Mouse (Mus musculus) heart, embryonic 15.5 days (tissue): ENCODE results near the gene Csdc2. TPM values are rescaled to one million over a fixed set of nuclear protein-coding genes. Genes with fewer than 3 reads are reported as not detected.

ENCODE experiments used
- ATAC-seq: fragments of 200-750 bp; cut with Nextera tagmentation; replicated peaks from 2 replicates; pipeline ENCODE4 v1.8.0; 2017; ENCODE audit warnings: low read depth, moderate TSS enrichment; ENCODE audit not compliant: insufficient number of reproducible peaks, insufficient read depth, low FRiP score
- H3K27ac ChIP-seq: fragments of 300-500 bp; sonication (generic); 2 replicates; pipeline ENCODE4 v1.5.1; 2015; ENCODE audit warnings: mild to moderate bottlenecking, inconsistent platforms
- H3K27me3 ChIP-seq: fragments of 300-500 bp; sonication (generic); 2 replicates; pipeline ENCODE4 v1.6.1; 2015; ENCODE audit warnings: inconsistent platforms
- H3K36me3 ChIP-seq: fragments of 300-500 bp; sonication (generic); 2 replicates; pipeline ENCODE4 v1.6.1; 2015; ENCODE audit warnings: mild to moderate bottlenecking, inconsistent platforms
- H3K4me1 ChIP-seq: fragments of 300-500 bp; sonication (generic); replicated peaks from 2 replicates; pipeline ENCODE4 v1.6.1; 2015; ENCODE audit warnings: inconsistent platforms
- H3K4me2 ChIP-seq: fragments of 300-500 bp; sonication (generic); 2 replicates; pipeline ENCODE4 v1.6.1; 2015; ENCODE audit warnings: inconsistent platforms, mild to moderate bottlenecking, moderate library complexity
- H3K4me3 ChIP-seq: fragments of 300-500 bp; sonication (generic); 2 replicates; pipeline ENCODE4 v1.5.1; 2015; ENCODE audit warnings: mild to moderate bottlenecking, inconsistent platforms
- H3K9ac ChIP-seq: fragments of 300-500 bp; sonication (generic); 2 replicates; pipeline ENCODE4 v1.6.1; 2015; ENCODE audit warnings: mild to moderate bottlenecking, inconsistent platforms
- H3K9me3 ChIP-seq: fragments of 300-500 bp; sonication (generic); replicated peaks from 2 replicates; pipeline ENCODE4 v1.6.1; 2016; ENCODE audit warnings: inconsistent platforms
- WGBS: fragments of 180-500 bp; shearing (Covaris S2); methylation state at CpG from one replicate; pipeline ENCODE4 v1.1.7; 2015; ENCODE audit warnings: mixed read lengths; 5-methylcytosine and 5-hydroxymethylcytosine counted together
- polyA plus RNA-seq: library from polyadenylated mRNA; unstranded; fragments of >200 nt; fragmentation: Nextera tagmentation; extraction: Ambion mirVana; gene quantifications from 2 replicates; pipeline ENCODE4 v1.2.1, GENCODE M21; 2015

The Csdc2 gene
- polyA plus RNA-seq, 1 experiment from 2014 or later, result 5.7 TPM

DNA sequence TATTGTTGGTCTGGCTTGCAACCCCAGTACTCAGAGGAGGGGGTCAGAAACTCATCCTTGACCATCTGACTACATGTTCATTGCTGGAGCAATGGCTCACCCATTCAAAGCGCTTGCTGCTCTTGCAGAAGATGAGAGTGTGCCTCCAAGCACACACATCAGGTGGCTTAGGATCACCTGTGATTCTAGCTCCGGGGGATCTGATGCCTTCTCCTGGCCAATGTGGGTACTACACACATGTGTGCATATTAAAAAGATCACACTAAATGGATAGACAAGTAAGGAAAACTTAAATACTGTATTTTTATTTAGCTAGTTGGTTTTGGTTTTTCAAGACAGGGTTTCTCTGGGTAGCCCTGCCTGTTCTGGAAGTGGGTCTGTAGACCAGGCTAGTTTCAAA is 4.5 kb downstream of the Csdc2 start:
- H3K9me3 ChIP-seq, result no peaks in the 10 kb centered on the region
- H3K27me3 ChIP-seq, result no peaks in the 10 kb centered on the region
- 91% methylated on average over 2 of the region's 2 CpGs for WGBS
- H3K4me1 ChIP-seq, result peaks cover 22% of the 10 kb centered on the region
- H3K9ac ChIP-seq, result no peak overlapping the region
- H3K4me3 ChIP-seq, result no peak overlapping the region
- H3K27ac ChIP-seq, result no peak overlapping the region
- H3K4me2 ChIP-seq, result no peak overlapping the region
- ATAC-seq, result no peak
- H3K36me3 ChIP-seq, result no peaks in the 10 kb centered on the region

GRCm38 (mm10) chr15:81943176-81943749 is 6.7 kb downstream of the Csdc2 start:
- 28% methylated on average over 9 of the region's 9 CpGs for WGBS

GRCm38 (mm10) chr15:81949076-81949475 is 12.5 kb downstream of the Csdc2 start:
- Histone ChIP-seq H3K4me1 (no peaks in the 10 kb centered on the region), H3K4me2 (no peak overlapping the region), H3K4me3 (no peak overlapping the region), H3K27me3 (no peaks in the 10 kb centered on the region), H3K9ac (no peak overlapping the region), H3K9me3 (no peaks in the 10 kb centered on the region), H3K27ac (no peak overlapping the region), H3K36me3 (no peaks in the 10 kb centered on the region; the same call in 1 of the 2 replicates)
- WGBS, result 76% methylated on average over 10 of the region's 10 CpGs
- no peak for ATAC-seq

More at GRCm38 (mm10) chr15:81943176-81943749, 6.7 kb downstream of the Csdc2 start:
- Histone ChIP-seq H3K4me1 (peaks cover 3% of the 10 kb centered on the region; the same call in 1 of the 2 replicates), H3K4me2 (no peak overlapping the region), H3K4me3 (no peak overlapping the region), H3K27me3 (no peaks in the 10 kb centered on the region), H3K9me3 (no peaks in the 10 kb centered on the region), H3K27ac (no peak overlapping the region), H3K9ac (no peak overlapping the region), H3K36me3 (no peaks in the 10 kb centered on the region)
- no peak for ATAC-seq

- no peaks in the 10 kb centered on the region for H3K4me1 ChIP-seq
- no peaks in the 10 kb centered on the region for H3K9me3 ChIP-seq
- H3K27me3 ChIP-seq, result no peaks in the 10 kb centered on the region
- H3K36me3 ChIP-seq, result no peaks in the 10 kb centered on the region; the same call in 1 of the 2 replicates
- 65% methylated on average over 11 of the region's 11 CpGs for WGBS
- no peak for ATAC-seq
- H3K4me3 ChIP-seq, result no peak overlapping the region
- no peak overlapping the region for H3K27ac ChIP-seq
- H3K9ac ChIP-seq, result no peak overlapping the region
- no peak overlapping the region for H3K4me2 ChIP-seq
These were observed 13.0 kb downstream of the Csdc2 start for GRCm38 (mm10) chr15:81949476-81950131.

DNA sequence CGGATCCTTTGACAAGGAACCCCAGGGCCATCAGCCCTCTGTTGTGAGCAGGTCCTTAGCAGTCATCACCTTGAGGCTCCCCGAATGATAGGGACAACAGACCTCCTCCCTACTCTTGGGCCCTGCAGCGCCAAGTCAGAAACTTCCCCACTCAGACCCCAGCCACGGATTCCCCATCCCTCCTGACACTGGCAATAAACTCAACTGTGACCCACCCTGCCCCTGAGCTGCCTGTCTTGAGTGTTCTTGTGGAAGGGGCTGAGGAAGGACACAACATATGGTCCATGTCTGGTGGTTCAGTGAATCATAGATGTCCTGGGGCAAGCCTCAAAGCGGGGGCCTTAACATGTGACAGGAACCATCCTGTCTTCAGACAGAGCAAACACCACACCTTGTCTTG is 14.2 kb downstream of the Csdc2 start:
- Histone ChIP-seq H3K9me3 (no peaks in the 10 kb centered on the region), H3K36me3 (peaks cover 4% of the 10 kb centered on the region; the same call in 1 of the 2 replicates), H3K4me3 (no peak overlapping the region), H3K4me2 (no peak overlapping the region), H3K27me3 (no peaks in the 10 kb centered on the region), H3K4me1 (no peaks in the 10 kb centered on the region), H3K27ac (no peak overlapping the region), H3K9ac (no peak overlapping the region)
- ATAC-seq, result no peak
- 86% methylated on average over 5 of the region's 5 CpGs for WGBS

- Histone ChIP-seq H3K9me3 (no peaks in the 10 kb centered on the region), H3K4me2 (no peak overlapping the region), H3K27me3 (no peaks in the 10 kb centered on the region), H3K36me3 (peaks cover 4% of the 10 kb centered on the region; the same call in 1 of the 2 replicates), H3K27ac (no peak overlapping the region), H3K4me3 (no peak overlapping the region), H3K9ac (no peak overlapping the region), H3K4me1 (no peaks in the 10 kb centered on the region)
- 86% methylated on average over 9 of the region's 9 CpGs for WGBS
- ATAC-seq, result no peak
These were observed 14.6 kb downstream of the Csdc2 start for GRCm38 (mm10) chr15:81951159-81951558.

DNA sequence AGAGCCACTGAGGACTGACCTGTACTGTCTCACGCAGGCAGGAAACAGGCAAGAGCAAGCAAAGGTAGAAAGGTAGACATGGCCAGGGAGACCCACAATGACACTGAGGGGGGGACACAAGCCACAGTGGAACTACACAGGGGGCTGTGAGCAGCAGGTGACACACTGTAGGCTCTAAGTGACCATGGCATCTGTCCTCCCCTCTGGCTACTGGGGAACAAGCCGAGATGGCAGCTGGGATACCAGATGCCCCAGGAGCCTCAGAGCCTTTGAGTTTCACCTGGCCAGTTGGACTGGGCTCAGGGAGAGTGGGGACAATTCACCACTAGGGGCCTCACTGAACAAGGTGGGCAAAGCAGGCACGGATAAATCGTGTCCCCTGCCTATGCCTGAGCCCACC is 15.8 kb downstream of the Csdc2 start:
- Histone ChIP-seq H3K9ac (no peak overlapping the region), H3K4me2 (no peak overlapping the region), H3K27ac (no peak overlapping the region), H3K4me1 (no peaks in the 10 kb centered on the region), H3K9me3 (no peaks in the 10 kb centered on the region), H3K27me3 (no peaks in the 10 kb centered on the region), H3K4me3 (no peak overlapping the region), H3K36me3 (peaks cover 4% of the 10 kb centered on the region; the same call in 1 of the 2 replicates)
- WGBS, result 80% methylated on average over 4 of the region's 4 CpGs
- ATAC-seq, result no peak

- Histone ChIP-seq H3K9ac (no peak overlapping the region), H3K9me3 (no peaks in the 10 kb centered on the region), H3K27me3 (no peaks in the 10 kb centered on the region), H3K4me1 (no peaks in the 10 kb centered on the region), H3K4me2 (no peak overlapping the region), H3K4me3 (no peak overlapping the region), H3K27ac (no peak overlapping the region), H3K36me3 (peaks cover 4% of the 10 kb centered on the region; the same call in 1 of the 2 replicates)
- 93% methylated on average over 9 of the region's 9 CpGs for WGBS
- no peak for ATAC-seq
These were observed 17.6 kb downstream of the Csdc2 start for GRCm38 (mm10) chr15:81954151-81954583.

DNA sequence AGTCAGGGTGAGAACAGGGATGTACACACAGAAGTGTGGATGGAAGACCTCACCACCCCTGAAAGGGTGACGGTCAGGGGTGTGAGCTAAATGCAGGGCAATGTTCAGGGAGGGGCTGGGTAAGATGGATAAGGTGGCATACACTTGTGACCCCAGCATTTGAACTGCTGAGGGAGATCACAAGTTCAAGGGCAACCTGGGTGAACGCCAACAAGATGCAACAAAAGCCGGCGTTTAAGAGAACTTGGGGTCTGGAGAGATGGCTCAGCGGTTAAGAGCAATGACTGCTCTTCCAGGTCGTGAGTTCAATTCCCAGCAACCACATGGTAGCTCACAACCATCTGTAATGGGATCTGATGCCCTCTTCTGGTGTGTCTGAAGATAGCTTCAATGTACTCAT is 18.2 kb downstream of the Csdc2 start:
- Histone ChIP-seq H3K4me2 (no peak overlapping the region), H3K27me3 (no peaks in the 10 kb centered on the region), H3K36me3 (peaks cover 4% of the 10 kb centered on the region; the same call in 1 of the 2 replicates), H3K9ac (no peak overlapping the region), H3K27ac (no peak overlapping the region), H3K9me3 (no peaks in the 10 kb centered on the region), H3K4me3 (no peak overlapping the region), H3K4me1 (peaks cover 2% of the 10 kb centered on the region; the same call in 1 of the 2 replicates)
- ATAC-seq, result no peak
- 88% methylated on average over 6 of the region's 6 CpGs for WGBS

- no peak overlapping the region for H3K4me2 ChIP-seq
- H3K36me3 ChIP-seq, result peaks cover 4% of the 10 kb centered on the region; the same call in 1 of the 2 replicates
- ATAC-seq, result no peak
- no peak overlapping the region for H3K4me3 ChIP-seq
- H3K27ac ChIP-seq, result no peak overlapping the region
- peaks cover 8% of the 10 kb centered on the region for H3K4me1 ChIP-seq
- no peak overlapping the region for H3K9ac ChIP-seq
- H3K27me3 ChIP-seq, result no peaks in the 10 kb centered on the region
- WGBS, result 95% methylated on average over 15 of the region's 15 CpGs
- H3K9me3 ChIP-seq, result no peaks in the 10 kb centered on the region
These were observed 18.9 kb downstream of the Csdc2 start for GRCm38 (mm10) chr15:81955414-81955813.

DNA sequence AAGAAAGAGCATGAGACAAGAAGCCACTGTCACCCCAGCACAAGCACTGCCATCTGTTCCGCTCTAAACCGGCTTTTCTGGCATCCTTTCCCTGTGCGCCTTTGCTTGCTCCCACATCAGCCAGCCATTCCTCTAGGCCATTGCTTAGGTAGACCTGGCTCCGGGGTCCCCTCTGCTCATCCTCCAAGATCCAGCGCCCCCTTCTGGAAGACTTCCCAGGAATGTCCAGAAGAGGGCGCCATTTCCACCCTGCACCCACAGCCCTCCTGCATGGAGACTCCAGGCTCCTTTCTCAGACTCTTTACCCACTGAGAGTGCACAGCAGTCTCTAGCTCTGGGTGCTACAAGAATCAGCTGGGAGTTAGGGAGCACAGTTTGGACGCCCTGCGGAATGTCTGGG is 19.9 kb downstream of the Csdc2 start:
- no peak overlapping the region for H3K27ac ChIP-seq
- H3K4me1 ChIP-seq, result peaks cover 9% of the 10 kb centered on the region
- H3K4me3 ChIP-seq, result no peak overlapping the region
- 57% methylated on average over 8 of the region's 8 CpGs for WGBS
- no peak overlapping the region for H3K9ac ChIP-seq
- no peaks in the 10 kb centered on the region for H3K27me3 ChIP-seq
- ATAC-seq, result no peak
- H3K4me2 ChIP-seq, result no peak overlapping the region
- no peaks in the 10 kb centered on the region for H3K9me3 ChIP-seq
- H3K36me3 ChIP-seq, result peaks cover 4% of the 10 kb centered on the region; the same call in 1 of the 2 replicates

DNA sequence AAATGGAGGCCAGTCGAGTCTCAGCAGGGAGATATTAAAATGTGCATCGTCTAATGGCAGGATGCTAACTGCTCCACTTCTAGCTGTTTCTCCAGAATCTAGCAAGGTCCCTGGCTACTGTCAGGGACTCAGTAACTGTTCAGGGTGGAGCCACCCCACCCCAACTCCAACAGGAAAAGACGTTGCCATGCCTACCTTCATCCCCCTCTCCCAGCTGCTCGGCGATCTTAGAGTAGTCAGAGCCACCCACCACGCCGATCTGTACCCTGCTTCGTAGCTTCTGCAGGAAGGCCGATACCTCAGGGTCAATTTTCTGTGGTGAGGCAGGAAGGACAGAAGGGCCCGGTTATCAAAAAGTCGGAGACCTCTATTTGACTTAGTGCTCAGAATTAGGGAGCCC is 21.0 kb downstream of the Csdc2 start:
- Histone ChIP-seq H3K9me3 (no peaks in the 10 kb centered on the region), H3K4me3 (no peak overlapping the region), H3K27ac (no peak overlapping the region), H3K27me3 (no peaks in the 10 kb centered on the region), H3K9ac (no peak overlapping the region), H3K4me1 (peaks cover 9% of the 10 kb centered on the region), H3K4me2 (no peak overlapping the region), H3K36me3 (peaks cover 4% of the 10 kb centered on the region; the same call in 1 of the 2 replicates)
- WGBS, result 85% methylated on average over 11 of the region's 11 CpGs
- ATAC-seq, result no peak
